Mouse (Mus musculus) G1E (cell line): ENCODE data around the gene Mllt11.

Experiments used
- CTCF ChIP-seq: IDR thresholded peaks from 2 replicates; pipeline ENCODE4 v1.5.1; 2012; ENCODE audit warnings: low read depth, low read length, inconsistent platforms, mixed read lengths
- GATA1 ChIP-seq: IDR thresholded peaks from 2 replicates; pipeline ENCODE4 v1.6.1; 2012; ENCODE audit warnings: borderline replicate concordance, low read length, inconsistent platforms, mixed read lengths

- TF ChIP-seq CTCF (no peak), GATA1 (no peak)
These were observed 54.4 kb downstream of the Mllt11 start for GRCm38 (mm10) chr3:95177583-95177982.
